Comparison of ENCODE assay signal across 7 mouse cellular contexts in genomic region chr7:49249996-49250395, GRCm38 (mm10).
A peak's percentile ranks its signal among the peaks of the same experiment; 100 is the strongest.
DNase-seq lines count a peak whose midpoint lies in the region; ATAC-seq lines count a peak whose summit lies in the region.

No protein-coding gene starts in this region.

- H3K9ac ChIP-seq in midbrain, embryonic 16.5 days (ENCODE audit: low read depth, low read length), result peak overlapping the region; percentile 47

- H3K36me3 ChIP-seq in midbrain, embryonic 16.5 days (ENCODE audit: control insufficient read depth, insufficient read depth, low read length), result no peaks in the 10 kb centered on the region

- H3K27me3 ChIP-seq in midbrain, embryonic 16.5 days (ENCODE audit: control insufficient read depth, insufficient read depth, low read depth, low read length), result no peaks in the 10 kb centered on the region

- peaks cover 30% of the 10 kb centered on the region for H3K4me1 ChIP-seq in midbrain, embryonic 16.5 days (ENCODE audit: control insufficient read depth, insufficient read depth, low read length)

- H3K9me3 ChIP-seq in midbrain, embryonic 16.5 days (replicated peaks; ENCODE audit: control insufficient read depth, low read length, poor library complexity, severe bottlenecking), result no peaks in the 10 kb centered on the region

- ATAC-seq in midbrain, embryonic 16.5 days, result no peak

- H3K4me2 ChIP-seq in midbrain, embryonic 16.5 days (ENCODE audit: low read length), result peak overlapping the region; percentile 88

- intact Hi-C loops in left cerebral cortex, postnatal 14 days (cut with DNase I), result loop anchor here (2.0 to 5.0 kb wide), 3 partner anchors 23 to 103 kb away; no protein-coding TSS in a partner anchor

- peak overlapping the region; percentile 16; the same call in 1 of the 2 replicates for H3K4me3 ChIP-seq in midbrain, embryonic 16.5 days (ENCODE audit: low read depth, low read length)

- peak; percentile 77 to 79 for DNase-seq in adrenal gland, adult 18-20 months (ENCODE audit: low spot score in 2 of 2)
- DNase-seq in cerebellum, postnatal 25 days, result peak; percentile 92 to 94
- peak; percentile 83 for DNase-seq in gastrocnemius, adult 18-20 months (ENCODE audit: low spot score)
- peak; percentile 46 for DNase-seq in hindlimb bud, embryonic 11.5 days (ENCODE audit: extremely low spot score, low read depth, low spot score)
- DNase-seq in left cerebral cortex, postnatal 14 days (ENCODE audit: low spot score in 2 of 2), result peak; percentile 94 to 95
- DNase-seq in spleen, postnatal 14 days (ENCODE audit: low spot score in 2 of 2), result peak; percentile 26 to 44

- WGBS in midbrain, embryonic 16.5 days, result 8% methylated on average over 9 of the region's 9 CpGs

- H3K27ac ChIP-seq in midbrain, embryonic 16.5 days (ENCODE audit: low read length), result no peak overlapping the region

Comparison
In these comparisons a context has a peak if more than half of its experiments do, and no peak if none do; other contexts are left out.
1. DNase-seq: peak in every context shown above with its lines; median percentile 94 in left cerebral cortex, postnatal 14 days; 93 in cerebellum, postnatal 25 days; 83 in gastrocnemius, adult 18-20 months; 78 in adrenal gland, adult 18-20 months; 46 in hindlimb bud, embryonic 11.5 days; 35 in spleen, postnatal 14 days.